Mouse (Mus musculus) adrenal gland (tissue): ENCODE measurements around the gene Actg2.

Experiments used
- intact Hi-C: fragments of 180-260 bp; cut with DNase I; formaldehyde crosslinking; loops from one replicate; pipeline ENCODE4 v1.15.1; 2025

The Actg2 gene

DNA sequence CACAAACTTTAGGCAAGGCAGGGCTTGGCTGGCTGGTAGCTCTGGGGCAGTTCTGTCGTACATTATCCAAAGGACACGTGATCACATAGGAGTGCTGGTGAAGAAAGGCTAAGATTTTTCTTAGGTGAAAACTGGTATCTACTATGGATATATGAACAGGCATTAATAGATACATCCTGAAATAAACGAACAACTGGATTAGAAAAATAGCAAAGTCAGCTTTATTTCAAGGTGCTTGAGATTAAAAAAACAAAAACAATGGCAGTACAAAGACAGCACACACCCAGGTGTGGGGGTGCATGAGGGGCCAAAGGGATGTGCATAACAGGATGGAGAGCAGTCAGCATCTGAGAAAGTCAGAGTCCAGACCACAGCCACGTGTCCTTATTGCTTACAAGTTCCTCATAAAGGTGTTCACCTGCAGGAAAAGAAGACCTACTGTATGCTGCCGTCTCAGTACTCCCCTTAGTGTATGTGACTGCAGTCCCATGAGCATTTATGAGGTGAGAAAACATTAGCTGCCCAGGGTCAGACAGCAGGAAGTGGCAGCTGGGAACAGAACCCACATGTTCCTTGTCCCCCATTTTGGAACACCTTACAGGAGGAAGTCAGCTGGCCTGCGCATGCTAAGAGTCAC, 55.9 kb downstream of the Actg2 start:
- intact Hi-C loops: no loop called here

DNA sequence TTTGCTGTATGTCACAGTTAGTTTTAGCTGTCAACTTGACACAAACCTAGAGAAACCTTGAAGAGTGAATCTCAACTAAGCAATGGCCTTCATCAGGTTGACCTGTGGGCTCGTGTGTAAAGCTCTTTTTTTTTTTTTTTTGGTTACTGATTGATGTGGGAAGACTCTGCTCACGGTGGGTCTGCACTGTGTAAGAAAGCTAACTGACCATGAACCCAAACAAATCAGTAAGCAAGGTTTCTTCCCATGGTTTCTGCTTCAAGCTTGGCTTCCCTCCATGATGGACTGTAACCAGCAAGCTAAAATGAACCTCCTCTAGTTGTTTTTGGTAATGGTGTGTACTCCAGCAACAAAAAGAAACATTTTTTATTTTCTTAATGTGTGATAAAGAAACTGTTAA, 56.9 kb downstream of the Actg2 start:
- intact Hi-C loops: no loop called here

DNA sequence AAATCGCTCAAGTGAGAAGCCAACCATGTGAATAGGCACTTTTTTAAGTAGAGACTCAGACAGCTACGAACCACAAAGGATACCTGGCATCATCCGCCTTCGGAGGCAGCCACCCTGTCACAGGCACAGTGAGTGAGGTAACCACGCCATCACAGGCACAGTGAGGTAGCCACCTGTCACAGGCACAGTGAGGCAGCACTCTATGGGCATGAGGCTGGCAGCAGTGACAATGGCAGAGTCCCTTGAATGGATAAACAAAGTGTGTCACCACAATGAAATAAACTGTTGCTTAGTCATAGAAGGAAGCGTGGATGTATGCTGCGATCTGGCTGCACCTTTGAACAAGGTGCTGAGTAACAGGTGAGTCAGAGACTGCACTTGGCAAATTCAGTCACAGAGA, 57.4 kb downstream of the Actg2 start:
- intact Hi-C loops: no loop called here

DNA sequence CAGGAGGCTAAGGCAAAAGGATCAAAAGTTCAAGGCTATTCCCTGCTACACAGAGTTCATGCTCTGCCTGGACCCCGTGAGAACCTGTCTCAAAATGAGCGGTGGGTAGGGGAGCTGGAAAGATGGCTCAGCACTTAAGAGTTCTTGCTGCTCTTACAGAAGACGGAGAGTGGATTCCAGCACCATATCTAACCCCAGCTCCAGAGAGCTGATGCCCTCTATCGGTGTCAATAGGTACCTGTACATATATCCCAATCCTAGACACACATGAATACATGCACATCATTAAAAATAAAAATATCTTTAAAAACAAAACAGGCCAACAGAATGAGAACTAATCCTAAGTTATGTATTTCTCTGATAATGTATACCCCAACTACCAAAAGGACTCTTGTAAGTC, 57.8 kb downstream of the Actg2 start:
- intact Hi-C loops: no loop called here

DNA sequence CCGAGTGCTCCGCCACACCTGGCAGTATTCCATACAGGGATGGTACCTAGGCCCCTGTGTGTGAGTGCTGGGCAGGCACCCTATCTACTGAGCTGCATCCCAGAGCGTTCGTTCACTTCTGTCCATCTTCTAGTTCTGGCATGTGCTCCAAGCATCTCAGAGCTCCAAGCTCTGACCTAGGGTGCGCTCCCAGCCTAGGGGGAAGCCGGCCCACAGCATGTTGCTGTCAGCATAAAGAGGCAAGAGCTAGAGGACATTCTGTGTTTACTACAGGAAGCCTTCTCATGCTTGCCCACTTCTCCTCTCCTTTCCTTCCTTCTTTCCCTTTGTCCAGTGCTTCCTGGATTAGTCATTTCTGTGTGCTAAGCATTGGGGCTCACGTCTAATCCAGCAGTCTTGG, 60.6 kb downstream of the Actg2 start:
- intact Hi-C loops: no loop called here

DNA sequence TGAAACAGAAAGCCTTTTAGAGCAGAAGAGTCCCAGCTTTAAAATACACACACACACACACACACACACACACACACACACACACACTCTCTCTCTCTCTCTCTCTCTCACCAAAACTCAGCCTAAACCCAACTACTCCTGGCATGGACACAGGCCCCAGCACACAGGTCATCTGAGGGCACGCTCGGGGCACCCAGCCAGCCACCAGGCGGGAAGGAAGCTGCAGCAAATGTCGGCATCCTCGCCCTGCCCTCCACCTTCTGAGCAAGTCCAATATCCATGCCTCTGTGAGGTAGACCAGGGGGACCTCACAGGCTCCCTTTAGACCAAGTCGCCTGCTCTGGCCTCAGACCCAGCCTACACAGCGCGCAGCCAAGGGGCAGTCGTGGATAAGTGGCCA, 62.8 kb downstream of the Actg2 start:
- intact Hi-C loops: no loop called here

DNA sequence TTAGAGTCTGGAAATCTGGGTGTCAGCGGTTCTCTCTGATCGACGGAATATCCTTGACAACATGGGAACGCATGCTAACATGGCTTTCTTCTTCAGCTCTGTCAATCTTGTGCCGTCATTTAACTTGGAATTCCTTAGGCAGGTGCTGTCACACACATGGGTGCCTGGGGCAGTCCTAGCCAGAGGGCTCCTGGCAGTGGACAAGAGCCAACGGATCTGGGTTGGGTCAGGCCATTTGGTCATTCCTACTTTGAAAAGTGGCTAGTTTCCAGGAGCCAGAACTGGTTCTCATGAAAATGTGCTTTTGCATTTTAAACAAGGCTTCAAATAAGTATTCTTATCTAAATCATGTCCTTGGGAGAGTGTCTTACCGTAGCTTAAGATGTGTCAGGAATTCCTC, 64.3 kb downstream of the Actg2 start:
- intact Hi-C loops: no loop called here

DNA sequence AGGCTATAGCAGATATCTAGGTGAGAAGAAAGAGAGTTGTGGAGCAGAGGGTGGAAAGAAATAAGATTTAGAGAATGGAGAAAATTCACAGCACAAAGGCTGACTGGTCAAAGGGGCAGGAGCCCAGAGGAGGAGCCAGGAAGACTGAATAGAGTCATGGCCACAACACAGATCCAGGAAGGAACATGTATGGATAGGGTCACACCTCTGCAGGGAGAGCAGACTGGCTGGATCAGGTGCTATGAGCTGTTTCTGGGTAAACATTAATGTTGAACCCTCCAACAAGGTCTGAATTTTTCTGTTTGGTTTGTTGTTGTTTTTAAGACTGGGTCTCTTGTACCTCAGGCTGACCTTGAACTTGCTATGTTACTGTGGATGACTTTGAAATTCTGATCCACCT, 72.1 kb downstream of the Actg2 start:
- intact Hi-C loops: no loop called here
